Mouse (Mus musculus) liver, embryonic 16.5 days (tissue): ENCODE results near the gene Pdlim5. TPM values are rescaled to one million over a fixed set of nuclear protein-coding genes. Genes with fewer than 3 reads are reported as not detected.

Source experiments
- ATAC-seq: fragments of 200-750 bp; cut with Nextera tagmentation; 2 replicates; pipeline ENCODE4 v1.8.0; 2017; ENCODE audit warnings: low read depth, mild to moderate bottlenecking, moderate number of reproducible peaks, moderate library complexity
- H3K27ac ChIP-seq: fragments of 300-500 bp; sonication (generic); 2 replicates; pipeline ENCODE4 v1.5.1; 2014; ENCODE audit warnings: mild to moderate bottlenecking, low read length
- H3K27me3 ChIP-seq: fragments of 300-500 bp; sonication (generic); 2 replicates; pipeline ENCODE4 v1.6.1; 2014; ENCODE audit warnings: low read depth, low read length, mixed read lengths; ENCODE audit not compliant: control insufficient read depth, insufficient read depth
- H3K36me3 ChIP-seq: fragments of 300-500 bp; sonication (generic); 2 replicates; pipeline ENCODE4 v1.6.1; 2014; ENCODE audit warnings: mild to moderate bottlenecking; ENCODE audit not compliant: control insufficient read depth, insufficient read depth
- H3K4me1 ChIP-seq: fragments of 300-500 bp; sonication (generic); 2 replicates; pipeline ENCODE4 v1.6.1; 2014; ENCODE audit warnings: low read depth, low read length, mixed read lengths; ENCODE audit not compliant: control insufficient read depth
- H3K4me2 ChIP-seq: fragments of 300-500 bp; sonication (generic); 2 replicates; pipeline ENCODE4 v1.6.1; 2014; ENCODE audit warnings: low read depth, low read length, mixed read lengths
- H3K4me3 ChIP-seq: fragments of 300-500 bp; sonication (generic); 2 replicates; pipeline ENCODE4 v1.5.1; 2014; ENCODE audit warnings: low read depth, mild to moderate bottlenecking, low read length
- H3K9ac ChIP-seq: fragments of 300-500 bp; sonication (generic); 2 replicates; pipeline ENCODE4 v1.6.1; 2014; ENCODE audit warnings: low read depth, low read length
- H3K9me3 ChIP-seq: fragments of 300-500 bp; sonication (generic); replicated peaks from 2 replicates; pipeline ENCODE4 v1.6.1; 2016; ENCODE audit warnings: low read length; ENCODE audit not compliant: control insufficient read depth
- WGBS: fragments of 180-500 bp; shearing (Covaris S2); extraction: QIAGEN DNeasy Blood & Tissue Kit; methylation state at CpG from one replicate; pipeline ENCODE4 v1.1.7; 2014; ENCODE audit not compliant: insufficient replicate concordance; 5-methylcytosine and 5-hydroxymethylcytosine counted together
- polyA plus RNA-seq: library from polyadenylated mRNA; unstranded; fragments of >200 nt; fragmentation: Nextera tagmentation; extraction: Ambion mirVana; gene quantifications from 2 replicates; pipeline ENCODE4 v1.2.1, GENCODE M21; 2015

Gene Pdlim5
- polyA plus RNA-seq, 1 experiment from 2014 or later = 14.7 TPM

GRCm38 (mm10) chr3:142353218-142353617 is 42.3 kb downstream of the Pdlim5 start:
- no peaks in the 10 kb centered on the region for H3K27me3 ChIP-seq
- no peaks in the 10 kb centered on the region for H3K36me3 ChIP-seq
- no peaks in the 10 kb centered on the region for H3K9me3 ChIP-seq
- no peak overlapping the region for H3K4me2 ChIP-seq
- no peak overlapping the region for H3K27ac ChIP-seq
- H3K9ac ChIP-seq = no peak overlapping the region
- WGBS = 40% methylated on average over 1 of the region's 1 CpGs
- no peaks in the 10 kb centered on the region; the same call in 1 of the 2 replicates for H3K4me1 ChIP-seq
- H3K4me3 ChIP-seq = no peak overlapping the region
- no peak for ATAC-seq

DNA sequence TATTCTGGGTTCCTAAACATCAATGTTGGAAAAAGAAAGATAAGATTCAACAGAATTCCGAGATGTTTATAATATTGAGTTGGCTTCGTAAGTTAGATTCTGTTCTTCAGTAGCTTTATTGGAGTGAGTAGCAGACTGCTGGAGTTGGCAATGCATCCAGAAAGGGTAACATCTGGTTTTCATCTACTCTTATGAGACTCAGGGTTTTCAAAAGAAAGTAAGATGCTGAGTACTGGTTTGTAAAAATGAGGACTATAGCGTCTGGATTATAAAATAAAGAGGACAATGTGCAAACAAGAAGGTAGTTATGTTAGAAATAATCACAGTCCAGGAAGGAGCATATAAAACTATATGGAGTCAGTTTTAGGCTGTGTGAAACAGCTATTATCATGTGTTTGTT is 45.0 kb downstream of the Pdlim5 start:
- no peaks in the 10 kb centered on the region for H3K27me3 ChIP-seq

GRCm38 (mm10) chr3:142348816-142349631 is 46.5 kb downstream of the Pdlim5 start:
- Histone ChIP-seq H3K9me3 (no peaks in the 10 kb centered on the region), H3K4me2 (no peak overlapping the region), H3K4me3 (no peak overlapping the region), H3K4me1 (no peaks in the 10 kb centered on the region; the same call in 1 of the 2 replicates), H3K27me3 (no peaks in the 10 kb centered on the region), H3K9ac (no peak overlapping the region), H3K36me3 (no peaks in the 10 kb centered on the region), H3K27ac (peak overlapping the region; percentile 9; the same call in 1 of the 2 replicates)
- 66% methylated on average over 5 of the region's 5 CpGs for WGBS
- peak; percentile 66; the same call in 1 of the 2 replicates for ATAC-seq

More for the DNA sequence above, 45.0 kb downstream of the Pdlim5 start:
- WGBS = 64% methylated on average over 3 of the region's 3 CpGs
- Histone ChIP-seq H3K27ac (no peak overlapping the region), H3K4me3 (no peak overlapping the region), H3K9ac (no peak overlapping the region), H3K4me1 (no peaks in the 10 kb centered on the region; the same call in 1 of the 2 replicates), H3K36me3 (no peaks in the 10 kb centered on the region), H3K4me2 (no peak overlapping the region), H3K9me3 (no peaks in the 10 kb centered on the region)
- ATAC-seq = no peak

GRCm38 (mm10) chr3:142346261-142346660 is 49.2 kb downstream of the Pdlim5 start:
- no peak overlapping the region for H3K9ac ChIP-seq
- H3K36me3 ChIP-seq = no peaks in the 10 kb centered on the region
- H3K4me1 ChIP-seq = no peaks in the 10 kb centered on the region; the same call in 1 of the 2 replicates
- no peak overlapping the region for H3K4me3 ChIP-seq
- 52% methylated on average over 6 of the region's 6 CpGs for WGBS
- no peaks in the 10 kb centered on the region for H3K27me3 ChIP-seq
- no peak overlapping the region for H3K27ac ChIP-seq
- no peak overlapping the region for H3K4me2 ChIP-seq
- ATAC-seq = no peak
- no peaks in the 10 kb centered on the region for H3K9me3 ChIP-seq

- Histone ChIP-seq H3K9ac (no peak overlapping the region), H3K9me3 (no peaks in the 10 kb centered on the region), H3K4me1 (peaks cover 2% of the 10 kb centered on the region; the same call in 1 of the 2 replicates), H3K4me3 (no peak overlapping the region), H3K4me2 (no peak overlapping the region), H3K27me3 (no peaks in the 10 kb centered on the region), H3K36me3 (no peaks in the 10 kb centered on the region), H3K27ac (no peak overlapping the region)
- WGBS = 73% methylated on average over 8 of the region's 8 CpGs
- no peak for ATAC-seq
Observed at GRCm38 (mm10) chr3:142345235-142346125, 50.0 kb downstream of the Pdlim5 start.

- 91% methylated on average over 2 of the region's 2 CpGs for WGBS
Observed at GRCm38 (mm10) chr3:142343786-142344185, 51.7 kb downstream of the Pdlim5 start.

GRCm38 (mm10) chr3:142340701-142341100 is 54.8 kb downstream of the Pdlim5 start:
- WGBS = 64% methylated on average over 2 of the region's 2 CpGs
- no peaks in the 10 kb centered on the region for H3K36me3 ChIP-seq
- no peaks in the 10 kb centered on the region for H3K27me3 ChIP-seq
- H3K4me1 ChIP-seq = peaks cover 5% of the 10 kb centered on the region; the same call in 1 of the 2 replicates
- no peak overlapping the region for H3K4me2 ChIP-seq
- no peaks in the 10 kb centered on the region for H3K9me3 ChIP-seq
- ATAC-seq = no peak
- H3K27ac ChIP-seq = no peak overlapping the region
- no peak overlapping the region for H3K4me3 ChIP-seq
- H3K9ac ChIP-seq = no peak overlapping the region

More at GRCm38 (mm10) chr3:142343786-142344185, 51.7 kb downstream of the Pdlim5 start:
- Histone ChIP-seq H3K4me3 (no peak overlapping the region), H3K27ac (no peak overlapping the region), H3K36me3 (no peaks in the 10 kb centered on the region), H3K9ac (no peak overlapping the region), H3K4me2 (no peak overlapping the region), H3K9me3 (no peaks in the 10 kb centered on the region), H3K4me1 (peaks cover 5% of the 10 kb centered on the region; the same call in 1 of the 2 replicates), H3K27me3 (no peaks in the 10 kb centered on the region)
- ATAC-seq = no peak

DNA sequence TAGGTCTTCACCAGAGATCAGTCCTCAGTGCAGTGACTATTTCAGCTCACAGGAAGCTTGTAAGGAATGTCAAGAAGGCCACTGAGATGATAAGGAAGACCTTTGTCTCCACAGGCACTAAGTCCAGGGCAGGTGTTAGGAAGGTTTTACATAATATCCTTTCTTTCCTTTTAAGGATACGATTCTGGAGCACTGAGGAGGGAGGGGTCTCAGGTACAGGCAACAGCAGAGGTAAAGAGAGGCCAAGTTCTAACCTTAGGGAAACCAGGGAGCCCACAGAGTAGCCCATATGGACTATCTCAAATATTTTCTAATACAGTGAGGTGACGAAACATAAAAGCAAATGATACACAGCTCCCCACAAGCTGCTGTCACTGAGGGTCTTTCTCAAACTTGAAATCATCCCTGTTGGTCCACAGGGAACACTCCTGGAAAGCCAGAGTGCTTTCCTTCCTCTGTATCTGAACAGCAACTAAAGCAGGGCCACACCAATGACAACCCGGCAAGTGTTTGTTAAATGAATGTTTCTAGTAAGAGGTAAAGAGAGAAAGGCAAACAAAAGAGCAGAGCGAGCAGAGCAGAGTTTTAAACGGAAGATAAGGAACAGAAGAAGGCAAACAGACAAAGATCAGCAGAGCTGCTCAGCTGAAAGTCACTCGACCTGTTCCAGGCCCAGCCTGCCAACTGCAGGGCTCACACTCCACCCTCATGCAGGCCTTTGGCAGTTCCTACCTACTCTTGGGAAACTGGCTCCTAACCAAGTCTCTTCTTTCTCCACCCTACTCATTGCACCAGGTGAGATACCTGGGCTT is 55.9 kb downstream of the Pdlim5 start:
- Histone ChIP-seq H3K4me3 (no peak overlapping the region), H3K27ac (peak overlapping the region; percentile 42), H3K9ac (no peak overlapping the region), H3K4me2 (no peak overlapping the region), H3K27me3 (no peaks in the 10 kb centered on the region), H3K36me3 (no peaks in the 10 kb centered on the region), H3K4me1 (peaks cover 5% of the 10 kb centered on the region; the same call in 1 of the 2 replicates), H3K9me3 (no peaks in the 10 kb centered on the region)
- 48% methylated on average over 6 of the region's 6 CpGs for WGBS
- ATAC-seq = peak; percentile 85
